Mouse (Mus musculus) spleen, postnatal 14 days (tissue): ENCODE data around the gene Slc4a4.

Experiments used
- DNase-seq, 2 experiments: peaks; one replicate each; pipeline ENCODE4 v3.0.0; 2021 to 2022; ENCODE audit warnings: low spot score in 2 of 2

Gene Slc4a4

DNA sequence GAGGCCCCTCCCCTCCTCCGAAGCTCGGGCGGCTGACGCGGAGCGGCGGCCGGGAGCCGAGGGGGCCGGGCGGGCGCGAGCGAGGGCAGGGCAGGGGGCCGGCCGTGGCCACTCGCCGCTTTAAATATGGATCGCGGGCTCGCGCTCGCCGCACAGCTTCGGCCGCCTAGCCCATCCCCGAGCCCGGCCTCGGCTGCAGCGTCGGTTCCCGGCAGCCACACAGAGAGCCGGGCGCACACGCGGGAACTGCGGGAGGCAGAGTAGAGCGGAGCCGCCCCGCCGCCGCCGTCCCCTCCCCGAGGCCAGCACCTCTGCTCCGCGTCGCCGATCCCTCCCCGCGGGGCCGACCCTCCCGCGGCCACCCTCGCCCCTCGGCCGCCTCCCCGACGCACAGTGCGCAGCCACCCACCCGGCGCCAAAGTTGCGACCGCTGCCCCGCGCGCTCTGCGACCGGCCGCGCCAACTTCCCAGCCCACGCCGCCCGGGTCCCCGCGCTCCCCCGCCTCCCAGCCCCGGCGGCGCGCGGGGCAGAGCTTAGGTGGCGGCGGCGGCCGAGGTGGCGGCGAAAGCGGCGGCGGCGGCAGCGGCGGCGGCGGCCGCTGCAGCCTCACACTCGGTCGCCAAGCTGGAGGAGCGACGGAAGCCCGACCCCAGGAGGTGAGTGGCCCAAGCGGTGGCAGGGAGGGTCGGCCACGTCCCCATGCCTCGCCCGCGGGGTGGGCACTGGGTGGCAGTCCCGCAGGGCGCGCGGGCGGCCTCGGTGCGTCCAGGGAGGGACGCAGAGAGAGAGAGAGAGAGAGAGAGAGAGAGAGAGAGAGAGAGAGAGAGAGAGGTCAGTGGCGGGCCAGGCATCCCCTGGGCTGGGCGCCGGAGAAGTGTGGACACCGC lies at the start of gene Slc4a4:
Gene Slc4a4, plus strand, starts transcription at position 151 of the 888 bp plus-strand sequence.
- DNase-seq: no peak

DNA sequence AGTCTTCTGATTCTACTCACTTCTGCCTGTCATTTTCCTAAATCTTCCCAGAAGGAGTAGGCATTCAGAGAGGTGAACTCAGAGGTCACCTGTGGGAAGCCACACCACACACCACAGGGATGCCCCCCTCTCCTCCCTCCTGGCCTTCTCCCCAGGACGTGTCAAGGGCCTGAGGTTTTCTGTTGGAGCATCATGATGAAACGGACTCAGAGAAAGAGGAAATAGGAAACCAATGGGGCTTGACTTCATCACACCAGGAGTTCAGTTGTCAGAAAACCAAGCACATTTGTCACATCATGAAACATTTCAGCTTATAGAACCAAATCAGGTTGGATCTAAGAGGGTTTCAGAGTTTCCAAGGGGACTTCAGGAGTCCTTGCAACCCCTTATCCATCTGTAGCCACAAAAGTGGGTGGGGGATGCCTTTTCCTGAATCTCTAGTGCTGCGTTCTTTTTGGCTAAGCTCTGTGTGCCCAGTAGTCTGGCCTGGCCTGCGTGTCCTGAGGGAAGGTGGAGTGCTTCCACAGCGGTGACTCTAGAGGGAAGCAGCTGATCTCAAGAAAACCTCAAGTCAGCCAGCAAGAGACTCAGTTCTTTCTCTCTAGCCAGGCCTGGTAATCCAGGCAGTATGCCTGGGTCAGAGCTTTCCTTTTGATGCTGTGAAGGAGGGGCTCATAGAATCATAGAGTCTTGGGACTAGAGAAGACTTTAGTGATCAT lies 46.4 kb upstream of the Slc4a4 start:
- no peak for DNase-seq

DNA sequence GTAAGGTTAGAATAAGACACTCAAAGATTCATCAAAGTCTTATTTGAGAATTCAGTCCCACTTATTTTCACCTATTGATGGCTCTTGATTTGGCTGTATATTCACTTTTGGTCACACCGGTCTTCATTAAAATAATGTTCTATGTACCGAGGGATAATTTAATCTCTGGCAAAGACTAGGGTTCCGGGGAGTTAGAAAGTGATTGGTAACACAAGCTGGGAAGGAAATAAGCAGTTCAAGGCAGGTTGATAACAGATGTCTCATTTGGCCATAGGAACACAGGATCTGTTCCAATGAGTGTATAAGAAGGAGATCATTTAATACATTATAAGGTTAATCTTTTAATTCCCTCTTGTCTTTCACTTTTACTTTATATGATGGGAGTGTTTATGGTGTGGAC lies 29.3 kb upstream of the Slc4a4 start:
- no peak for DNase-seq

DNA sequence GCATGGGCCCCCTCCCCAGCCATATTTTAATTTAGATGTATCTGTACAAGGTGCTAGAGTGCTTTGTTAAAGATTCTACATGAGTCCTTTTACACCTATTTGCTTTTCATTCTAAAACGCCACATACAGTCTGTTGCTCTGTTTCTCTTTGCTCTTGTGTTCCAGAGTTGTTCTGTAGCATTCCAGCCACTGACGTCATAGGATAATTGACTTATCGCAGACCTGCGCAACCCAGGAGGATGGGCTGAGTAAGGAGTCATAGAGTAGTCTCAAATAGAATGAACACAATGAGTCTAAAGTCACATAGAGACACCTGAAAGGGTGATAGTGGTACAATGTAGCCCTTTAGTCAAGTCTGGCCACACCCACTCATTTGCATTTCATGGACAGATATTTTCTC lies 28.8 kb upstream of the Slc4a4 start:
- DNase-seq: no peak

DNA sequence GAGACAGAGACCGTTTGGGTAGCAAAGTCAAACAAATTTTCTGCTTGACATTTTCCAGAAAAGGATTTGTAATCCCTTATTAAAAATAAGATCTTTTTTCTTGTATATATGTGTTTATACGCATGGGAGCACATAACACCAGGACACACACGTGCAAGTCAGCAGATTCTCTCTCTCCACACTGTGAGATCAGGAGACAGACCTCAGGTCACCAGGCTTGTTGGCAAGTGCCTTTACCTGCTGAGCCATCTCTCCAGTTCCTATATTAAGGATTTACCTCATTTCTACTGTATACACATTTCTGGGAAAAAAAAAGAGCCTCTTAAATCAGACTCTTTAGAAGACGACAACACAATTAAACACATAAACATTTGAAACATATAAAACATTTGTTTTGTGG lies 28.4 kb upstream of the Slc4a4 start:
- DNase-seq: no peak

DNA sequence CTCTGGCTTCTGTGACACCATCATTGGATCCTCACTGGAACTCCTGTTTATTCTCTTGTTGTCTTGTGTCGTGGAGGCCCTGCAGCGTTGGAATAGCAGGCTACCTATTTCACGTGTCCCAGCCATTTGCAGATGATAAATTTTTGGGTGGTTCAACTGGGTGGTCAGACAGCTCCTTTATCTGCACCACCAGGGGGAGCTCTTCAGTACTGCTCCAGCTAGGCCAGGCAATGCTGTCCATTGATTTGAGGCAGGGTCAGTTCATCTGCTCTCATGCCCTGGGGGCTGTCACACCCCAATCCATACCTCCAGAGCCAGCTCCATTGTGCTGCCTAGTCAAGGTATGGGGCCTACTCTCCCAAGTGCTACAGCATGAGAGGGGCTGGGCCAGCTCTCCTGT lies 24.5 kb upstream of the Slc4a4 start:
- DNase-seq: no peak

DNA sequence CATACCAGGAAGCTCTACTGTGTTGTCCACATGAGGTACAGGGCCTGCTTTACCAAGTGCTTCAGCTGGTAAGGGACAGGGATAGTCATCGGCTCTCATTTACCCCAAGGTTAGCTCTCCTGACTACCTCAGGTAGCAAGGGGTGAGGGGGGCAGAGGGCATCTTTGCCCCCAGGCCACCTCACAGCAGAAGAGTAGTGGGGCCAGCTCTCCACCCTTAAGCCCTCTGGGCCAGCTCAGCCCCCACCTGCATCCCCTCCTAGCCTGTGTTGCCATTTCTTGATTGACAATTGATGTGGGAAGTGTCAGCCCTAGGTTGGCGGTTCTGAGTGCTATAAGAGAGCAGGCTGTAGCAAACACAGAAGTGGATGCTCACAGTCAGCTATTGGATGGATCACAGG lies 23.8 kb upstream of the Slc4a4 start:
- DNase-seq: no peak

DNA sequence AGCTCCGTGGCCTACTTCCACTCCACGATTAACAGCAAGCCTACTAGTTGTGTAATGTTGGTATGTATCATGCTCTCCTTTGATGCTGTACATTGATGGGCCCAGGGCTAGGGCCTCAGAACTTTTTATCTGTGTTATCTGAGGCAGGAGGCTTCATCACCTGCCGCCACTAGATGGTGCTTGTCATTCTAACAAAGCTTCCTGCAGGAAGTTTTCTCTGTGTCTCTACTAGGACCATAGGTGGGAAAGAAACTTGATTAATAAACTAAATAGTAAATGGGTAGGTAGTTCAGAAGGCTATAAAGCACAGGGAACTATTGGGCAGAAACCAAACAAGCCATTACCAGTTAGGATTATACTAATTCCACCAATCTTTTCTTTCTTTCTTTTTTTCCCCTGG lies 2.5 kb upstream of the Slc4a4 start:
- no peak for DNase-seq

DNA sequence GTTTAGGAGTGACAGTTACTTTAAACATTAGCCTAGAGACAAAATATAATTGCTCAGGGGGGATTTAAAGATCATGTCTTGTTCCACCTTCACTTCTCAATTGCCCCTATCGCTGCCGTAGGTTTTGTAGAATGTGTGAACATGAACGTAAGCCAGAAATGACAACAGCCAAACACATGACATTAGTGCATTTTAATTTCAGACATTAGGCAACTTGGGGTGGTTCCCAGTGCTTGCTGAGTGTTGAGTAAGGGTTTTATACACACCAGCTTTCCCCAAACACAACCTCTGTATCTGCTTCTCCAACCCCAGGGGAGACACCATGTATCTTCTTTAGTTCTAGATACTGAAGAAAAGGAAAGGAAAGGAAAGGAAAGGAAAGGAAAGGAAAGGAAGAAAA lies 1.1 kb upstream of the Slc4a4 start:
- no peak for DNase-seq

DNA sequence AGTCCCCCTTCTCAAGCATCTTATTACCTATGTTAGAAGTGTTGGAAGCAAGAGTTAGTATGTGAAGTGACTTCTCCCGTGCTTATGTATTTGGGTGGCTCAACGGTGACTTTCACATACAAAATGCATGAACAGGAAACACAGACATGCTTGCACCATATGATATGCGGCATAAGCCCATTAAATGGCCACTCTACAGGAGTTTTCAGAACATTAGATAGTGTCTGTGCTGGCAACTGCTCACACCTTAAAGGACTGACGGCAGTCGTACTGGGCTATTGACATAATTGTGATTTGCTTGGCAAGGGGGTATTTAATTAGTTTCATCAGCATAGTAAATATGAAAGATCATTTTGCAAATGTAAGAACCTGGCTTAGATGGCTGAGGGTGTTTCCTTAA lies 674 bp upstream of the Slc4a4 start:
- DNase-seq: no peak

DNA sequence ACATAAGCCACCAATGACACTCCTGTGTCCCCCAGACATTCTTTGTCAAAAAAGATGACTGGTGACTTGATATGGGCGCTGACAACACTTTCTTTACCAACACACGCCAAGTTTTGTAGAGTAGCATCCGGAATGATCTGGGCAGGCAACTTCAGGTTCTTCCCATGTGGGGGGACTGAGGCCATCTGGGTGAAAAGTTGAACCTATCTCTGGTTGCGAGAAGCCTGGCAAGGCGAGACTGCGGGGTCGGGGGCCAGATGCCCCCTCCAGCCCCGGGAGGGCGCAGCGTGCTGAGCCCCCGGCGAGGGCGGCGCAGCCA lies 310 bp upstream of the Slc4a4 start:
- no peak for DNase-seq

DNA sequence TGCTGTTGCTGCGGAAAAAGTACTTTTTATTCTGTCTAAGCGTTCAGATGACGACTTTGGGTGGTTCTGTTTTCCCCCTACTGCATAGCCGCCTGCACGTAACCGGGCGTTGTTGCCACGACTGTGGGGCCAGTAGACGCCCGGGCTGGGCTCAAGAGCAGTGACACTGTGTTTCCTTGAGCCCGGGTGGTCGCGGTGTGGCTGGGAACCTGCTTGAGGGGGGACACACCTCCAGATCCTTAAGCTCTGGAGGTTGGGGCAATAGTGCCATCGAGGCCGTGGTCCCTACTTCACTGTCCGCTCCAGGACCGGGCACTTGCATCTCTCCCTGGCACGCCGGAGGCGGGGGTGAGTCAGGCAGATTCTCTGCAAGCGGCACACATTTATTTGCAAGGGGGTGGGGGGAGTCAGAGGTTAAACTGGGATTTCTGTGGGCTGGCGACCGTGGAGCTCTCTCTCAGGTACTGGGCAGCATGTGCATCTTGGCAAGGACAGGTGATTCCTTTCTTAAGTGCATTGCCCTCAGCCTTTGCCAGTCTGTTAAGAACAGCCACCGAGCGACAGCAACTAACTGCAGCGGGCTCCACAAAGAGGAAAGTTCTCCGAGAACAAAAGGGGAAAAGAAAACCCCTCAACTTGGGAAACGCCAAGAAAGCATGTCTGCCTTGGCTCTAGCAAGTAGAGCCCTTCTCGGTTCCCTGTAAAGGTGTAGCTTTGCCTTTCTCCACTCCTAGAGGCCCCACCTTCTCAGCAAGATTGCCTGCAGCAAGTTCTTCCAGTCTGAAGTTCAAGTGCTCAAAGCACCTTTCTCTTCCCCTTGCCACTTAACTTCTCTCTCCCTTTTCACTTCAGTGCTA lies 1.2 kb downstream of the Slc4a4 start:
- DNase-seq: no peak

DNA sequence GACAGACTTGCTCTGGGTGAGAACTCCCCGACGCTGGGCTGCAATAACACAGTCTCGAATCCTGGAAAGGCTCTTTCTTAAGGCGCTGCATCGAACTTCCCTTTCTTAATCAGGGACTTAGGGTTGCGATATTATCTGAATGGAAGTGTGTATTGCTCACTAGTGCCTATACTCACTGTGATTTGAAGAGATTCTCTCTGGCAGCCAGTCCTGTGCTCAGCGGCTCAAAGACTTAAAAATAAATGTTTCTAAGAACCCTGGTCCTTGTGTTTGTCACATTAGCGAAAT lies 1.7 kb downstream of the Slc4a4 start:
- no peak for DNase-seq

DNA sequence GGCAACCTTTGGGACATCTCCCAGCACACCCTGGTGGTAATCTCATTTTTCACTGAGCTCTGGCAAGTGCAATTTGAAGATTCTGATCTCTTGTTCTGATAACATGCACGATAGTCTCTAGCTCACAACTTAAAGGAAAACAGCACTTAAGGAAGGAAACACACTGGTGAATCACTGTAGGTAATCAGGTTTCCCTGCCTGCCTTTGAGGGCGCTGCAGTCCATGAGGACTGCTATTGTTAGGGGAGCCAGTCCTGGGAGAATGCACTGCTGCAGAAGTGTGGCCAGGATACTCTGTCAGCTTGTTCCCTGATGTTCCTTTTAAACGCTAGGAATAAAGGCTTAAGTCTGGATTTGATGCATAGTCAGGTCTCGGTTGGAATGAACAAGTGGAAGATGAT lies 2.7 kb downstream of the Slc4a4 start:
- DNase-seq: no peak

DNA sequence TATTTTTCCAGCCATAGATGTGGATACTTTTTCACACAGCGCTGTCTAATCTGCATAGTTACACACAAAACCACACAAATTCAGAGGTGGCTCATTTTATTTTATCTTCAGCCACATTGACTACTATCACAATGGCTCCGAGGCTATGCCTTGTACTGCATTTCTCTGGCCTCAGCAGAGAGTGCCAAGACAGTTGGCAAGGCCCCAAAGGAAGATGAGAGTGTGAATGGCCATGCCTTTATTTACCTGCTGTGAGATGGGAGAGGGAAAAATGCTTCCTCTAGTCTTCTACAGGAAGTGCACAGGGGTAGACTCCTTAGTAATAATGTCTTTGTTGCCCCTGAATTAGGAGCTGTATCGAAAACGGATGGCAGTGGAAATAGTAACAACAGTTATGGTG lies 3.5 kb downstream of the Slc4a4 start:
- DNase-seq: no peak

DNA sequence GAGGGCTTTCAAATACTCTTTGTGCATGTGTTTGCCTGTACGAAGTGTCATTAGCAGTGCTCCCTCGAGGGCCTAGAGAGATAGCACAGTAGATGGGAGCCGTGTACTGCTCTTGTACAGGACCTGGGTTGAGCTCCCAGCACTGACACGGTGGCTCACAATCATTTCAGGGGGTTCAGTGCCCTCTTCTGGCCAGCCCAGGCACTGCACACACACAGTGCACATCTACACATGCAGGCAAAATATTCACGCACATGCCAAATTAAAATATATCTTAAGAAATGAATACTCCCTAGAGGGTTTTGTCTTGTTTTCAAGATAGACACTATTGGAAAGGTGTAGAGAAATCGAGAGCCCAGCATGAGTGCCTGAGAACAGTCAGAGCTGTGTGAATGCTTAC lies 10.0 kb downstream of the Slc4a4 start:
- DNase-seq: no peak

DNA sequence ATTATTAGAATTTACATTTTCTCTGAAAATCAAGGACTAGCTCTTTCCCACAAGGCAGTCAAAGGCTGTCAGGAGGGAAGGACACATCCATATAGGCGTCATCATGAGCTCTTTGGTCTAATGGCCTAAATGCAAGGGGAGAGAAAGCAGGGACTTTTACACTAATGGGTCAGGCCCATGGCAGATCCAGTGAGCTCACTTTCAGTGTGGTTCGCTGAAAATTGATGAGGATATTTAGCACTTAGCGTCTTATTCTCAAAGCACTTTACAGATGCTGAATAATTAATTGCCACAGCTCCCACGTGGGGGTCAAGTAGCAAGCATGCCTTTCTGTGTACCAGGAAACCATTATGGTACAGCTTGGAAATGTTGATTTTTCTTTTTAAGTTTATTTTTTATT lies 16.5 kb downstream of the Slc4a4 start:
- no peak for DNase-seq

DNA sequence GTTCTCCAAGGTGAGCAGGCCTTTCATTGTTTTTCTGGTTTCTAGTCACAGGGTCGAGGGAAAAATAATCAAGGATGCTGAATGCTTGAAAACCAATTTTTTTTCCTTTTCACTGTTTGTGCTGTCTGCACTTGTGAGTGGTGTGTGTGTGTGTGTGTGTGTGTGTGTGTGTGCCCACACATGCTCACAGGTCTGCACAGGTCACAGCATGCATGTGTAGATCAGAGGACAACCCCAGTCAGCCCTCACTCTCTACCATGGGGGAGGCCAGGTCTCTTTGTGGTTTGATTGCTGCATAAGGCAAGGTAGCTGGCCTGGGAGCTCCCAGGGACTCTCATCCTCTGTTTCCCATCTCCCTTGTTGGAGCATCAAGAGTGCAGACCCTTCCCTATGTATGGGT lies 16.9 kb downstream of the Slc4a4 start:
- DNase-seq: no peak

DNA sequence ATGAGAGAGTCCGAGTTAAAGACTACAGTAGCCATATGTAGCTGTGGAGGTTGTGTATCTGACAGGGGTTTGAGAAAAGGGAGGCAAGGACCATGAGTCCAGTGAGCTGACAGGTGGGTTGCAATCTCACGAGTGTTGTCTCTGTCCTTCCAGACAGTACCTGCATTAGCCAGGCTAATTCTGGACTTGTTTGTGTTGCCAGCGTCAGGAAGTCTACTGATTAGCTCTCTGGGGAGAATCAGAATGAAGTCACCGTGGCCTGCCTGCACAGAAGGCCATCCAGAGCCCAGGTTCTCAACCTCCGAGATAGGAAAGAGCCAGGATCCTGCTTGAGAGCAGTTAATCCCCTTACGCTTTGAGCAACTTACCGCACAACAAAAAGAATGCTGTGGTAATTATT lies 18.2 kb downstream of the Slc4a4 start:
- DNase-seq: no peak

DNA sequence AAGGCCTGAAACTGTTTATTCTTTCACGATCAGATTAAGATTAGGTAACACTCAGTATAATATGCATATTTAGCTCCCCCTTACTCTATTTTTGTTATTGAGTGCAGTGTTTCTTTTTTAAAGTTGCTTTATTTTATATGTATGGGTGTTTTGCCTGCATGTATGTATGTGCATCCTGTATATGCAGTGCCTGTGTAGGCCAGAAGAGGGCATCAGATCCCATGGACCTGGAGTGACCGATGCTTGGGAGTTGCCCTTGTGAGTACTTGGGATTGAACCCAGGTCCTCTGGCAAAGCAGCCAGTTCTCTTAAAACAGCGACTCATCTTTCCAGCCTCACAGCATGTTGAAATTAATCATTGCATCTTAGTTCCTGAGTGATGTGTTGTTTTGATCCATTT lies 21.0 kb downstream of the Slc4a4 start:
- DNase-seq: no peak

DNA sequence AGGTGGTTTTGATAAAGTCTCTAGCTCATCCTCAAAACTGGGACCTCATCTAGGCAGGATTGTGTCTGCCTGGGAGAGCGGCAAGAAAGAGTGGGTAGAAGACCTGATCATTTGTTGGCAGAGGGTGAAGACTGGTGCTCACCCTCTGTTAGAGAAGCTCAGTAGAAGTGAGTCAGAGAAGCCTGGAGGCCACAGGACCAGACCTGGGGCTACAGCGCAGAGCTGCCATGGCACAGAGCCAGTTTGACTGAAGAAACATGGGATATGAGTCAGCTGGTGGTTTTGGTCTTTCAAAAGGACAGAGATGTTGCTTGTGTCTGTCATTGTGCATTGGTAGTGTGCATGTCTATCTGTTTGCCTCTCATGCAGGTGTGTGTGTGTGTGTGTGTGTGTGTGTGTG lies 26.0 kb downstream of the Slc4a4 start:
- no peak for DNase-seq

DNA sequence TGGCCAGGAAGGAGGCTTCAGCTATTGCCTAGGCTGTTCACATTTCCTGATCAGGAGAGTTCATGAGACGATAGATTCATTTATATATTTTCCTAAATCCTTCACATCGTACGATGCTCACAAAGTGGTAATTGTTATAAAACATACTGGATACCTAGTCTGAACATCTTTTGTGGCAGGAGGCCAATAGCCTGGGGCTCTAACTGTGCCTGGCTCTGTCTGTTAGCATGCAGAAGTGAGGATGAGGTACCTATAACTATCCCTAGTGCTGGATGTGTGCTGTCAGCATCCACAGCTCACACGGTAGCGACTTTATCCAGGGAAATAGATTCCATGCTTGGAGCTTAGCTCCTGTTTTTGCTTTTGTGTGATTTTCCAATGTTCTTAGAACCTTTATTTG lies 28.5 kb downstream of the Slc4a4 start:
- DNase-seq: no peak

DNA sequence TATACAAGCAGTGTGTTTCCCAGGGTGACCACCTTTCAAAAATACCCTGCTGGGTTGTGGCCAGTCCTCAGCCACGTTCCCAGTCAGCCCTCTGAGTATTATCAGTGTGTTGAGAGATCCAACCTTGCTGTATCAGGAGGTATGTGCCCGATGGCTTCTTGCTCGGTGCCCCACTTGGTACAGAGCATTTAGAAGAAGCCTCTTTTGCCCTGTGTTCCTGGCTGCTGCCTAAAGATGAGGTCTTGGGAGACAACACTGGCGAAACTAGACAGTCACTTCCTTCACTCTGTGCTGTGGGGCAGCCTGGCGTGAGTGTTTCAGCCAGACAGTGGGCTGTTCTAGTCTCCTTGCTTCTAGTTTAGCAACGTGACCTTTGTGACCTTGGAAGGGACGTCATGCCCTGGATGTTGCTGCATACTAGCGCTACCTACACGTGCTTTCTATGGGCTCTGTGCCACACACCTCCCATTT lies 29.9 kb downstream of the Slc4a4 start:
- no peak for DNase-seq
